Mouse (Mus musculus) adrenal gland, postnatal 36 days (tissue): Measurements from ENCODE around the gene D930048N14Rik. TPM values are rescaled to one million over a fixed set of nuclear protein-coding genes. Genes with fewer than 3 reads are reported as not detected.
A peak's percentile ranks its signal among the peaks of the same experiment; 100 is the strongest.

Source experiments
- DNase-seq, 2 experiments: peaks; one replicate each; pipeline ENCODE4 v3.0.0; 2021; ENCODE audit warnings: mixed read lengths in 1 of 2
- total RNA-seq, 2 experiments: library from RNA; stranded (reverse); gene quantifications; 2 replicates each; pipeline ENCODE4 v1.2.3; 2021

D930048N14Rik gene
- total RNA-seq, 2 experiments from 2014 or later = 1.1 to 1.3 TPM

- no peak for DNase-seq
Measured at GRCm38 (mm10) chr11:51702831-51703230, 52.1 kb downstream of the D930048N14Rik start.

GRCm38 (mm10) chr11:51703379-51703998 is 52.7 kb downstream of the D930048N14Rik start:
- peak in 1 of 2 experiments; percentile 23 for DNase-seq

- no peak for DNase-seq
Measured at GRCm38 (mm10) chr11:51706451-51706850, 55.7 kb downstream of the D930048N14Rik start.

- DNase-seq = no peak
Measured at GRCm38 (mm10) chr11:51707080-51707479, 56.3 kb downstream of the D930048N14Rik start.

Other genes with a start within 250 kb of the D930048N14Rik start
- 10 to 100 TPM; 20.6 to 26.3 TPM for gene Phykpl, start 66.2 kb upstream of the D930048N14Rik start, total RNA-seq
- 100 to 1,000 TPM; 315 to 322 TPM for gene Hnrnpab, start 44.1 kb upstream of the D930048N14Rik start, total RNA-seq
- 10 to 100 TPM; 61.5 to 77.5 TPM for gene Nhp2, start 31.2 kb upstream of the D930048N14Rik start, total RNA-seq
- 10 to 100 TPM; 35.4 to 54.1 TPM for gene Rmnd5b, start 15.1 kb upstream of the D930048N14Rik start, total RNA-seq
- 1 to 10 TPM; 7.8 to 7.9 TPM for gene N4bp3, start 112 bp upstream of the D930048N14Rik start, total RNA-seq
- 10 to 100 TPM; 52.9 to 65.3 TPM for gene 0610009B22Rik, start 37.9 kb downstream of the D930048N14Rik start, total RNA-seq
- 10 to 100 TPM; 33.9 to 34.9 TPM for gene Sec24a, start 112.7 kb downstream of the D930048N14Rik start, total RNA-seq
- gene Sar1b, start 112.7 kb downstream of the D930048N14Rik start, total RNA-seq = 100 to 1,000 TPM in 1 of 2 experiments, 10 to 100 TPM in 1; 95.5 to 112 TPM
- gene Jade2, start 206.7 kb downstream of the D930048N14Rik start, total RNA-seq = 10 to 100 TPM; 17.8 to 18.3 TPM